Mouse (Mus musculus) limb, embryonic 12.5 days (tissue): ENCODE measurements around the gene Dnm1. TPM values are rescaled to one million over a fixed set of nuclear protein-coding genes. Genes with fewer than 3 reads are reported as not detected.

Experiments used
- ATAC-seq: fragments of 200-750 bp; cut with Nextera tagmentation; 2 replicates; pipeline ENCODE4 v1.8.0; 2017; ENCODE audit warnings: low read depth, moderate TSS enrichment; ENCODE audit not compliant: insufficient number of reproducible peaks, insufficient read depth, low FRiP score, low TSS enrichment
- H3K27ac ChIP-seq: fragments of 300-500 bp; sonication (generic); 2 replicates; pipeline ENCODE4 v1.5.1; 2016; ENCODE audit warnings: mild to moderate bottlenecking, moderate library complexity
- H3K27me3 ChIP-seq: fragments of 300-500 bp; sonication (generic); 2 replicates; pipeline ENCODE4 v1.6.1; 2016; ENCODE audit warnings: mild to moderate bottlenecking, moderate library complexity
- H3K36me3 ChIP-seq: fragments of 300-500 bp; sonication (generic); 2 replicates; pipeline ENCODE4 v1.6.1; 2016; ENCODE audit warnings: mild to moderate bottlenecking, moderate library complexity
- H3K4me1 ChIP-seq: fragments of 300-500 bp; sonication (generic); replicated peaks from 2 replicates; pipeline ENCODE4 v1.6.1; 2016
- H3K4me2 ChIP-seq: fragments of 300-500 bp; sonication (generic); 2 replicates; pipeline ENCODE4 v1.6.1; 2016; ENCODE audit warnings: mild to moderate bottlenecking, moderate library complexity
- H3K4me3 ChIP-seq: fragments of 300-500 bp; sonication (generic); replicated peaks from 2 replicates; pipeline ENCODE4 v1.5.1; 2016; ENCODE audit warnings: mild to moderate bottlenecking
- H3K9ac ChIP-seq: fragments of 300-500 bp; sonication (generic); replicated peaks from 2 replicates; pipeline ENCODE4 v1.6.1; 2016; ENCODE audit warnings: mild to moderate bottlenecking, moderate library complexity
- H3K9me3 ChIP-seq: fragments of 300-500 bp; sonication (generic); 2 replicates; pipeline ENCODE4 v1.6.1; 2016; ENCODE audit warnings: mild to moderate bottlenecking, moderate library complexity
- WGBS: fragments of 180-500 bp; shearing (Covaris S2); methylation state at CpG from one replicate; pipeline ENCODE4 v1.1.7; 2016; 5-methylcytosine and 5-hydroxymethylcytosine counted together
- polyA plus RNA-seq: library from polyadenylated mRNA; unstranded; fragments of >200 nt; fragmentation: Nextera tagmentation; extraction: Ambion mirVana; gene quantifications from 2 replicates; pipeline ENCODE4 v1.2.1, GENCODE M21; 2016

The Dnm1 gene
- polyA plus RNA-seq = 38.8 and 46.8 TPM in 2 replicates

GRCm38 (mm10) chr2:32353007-32353542 is at the start of gene Dnm1:
Gene Dnm1, minus strand, starts transcription at chr2:32353338.
- Histone ChIP-seq H3K9me3 (no peaks in the 10 kb centered on the region), H3K4me3 (peak within 1 kb of the TSS; percentile 80), H3K9ac (peak within 1 kb of the TSS; percentile 87), H3K36me3 (peaks cover 27% of the 10 kb centered on the region), H3K27me3 (no peaks in the 10 kb centered on the region), H3K27ac (peak within 1 kb of the TSS; percentile 94), H3K4me2 (peak within 1 kb of the TSS; percentile 70), H3K4me1 (peaks cover 38% of the 10 kb centered on the region)
- under 1% methylated on average over 63 of the region's 63 CpGs for WGBS
- ATAC-seq = 0 out of 2 replicates have a peak, but pooled peaks have one; percentile 48

GRCm38 (mm10) chr2:32396695-32397094 is 43.6 kb upstream of the Dnm1 start:
- H3K27ac ChIP-seq = peak overlapping the region; percentile 90; the same call in 1 of the 2 replicates
- H3K36me3 ChIP-seq = peaks cover 32% of the 10 kb centered on the region
- WGBS = under 1% methylated on average over 15 of the region's 15 CpGs
- no peaks in the 10 kb centered on the region for H3K27me3 ChIP-seq
- H3K4me3 ChIP-seq = peak overlapping the region; percentile 98
- H3K4me1 ChIP-seq = peaks cover 18% of the 10 kb centered on the region
- H3K9ac ChIP-seq = peak overlapping the region; percentile 71
- ATAC-seq = no peak
- H3K4me2 ChIP-seq = peak overlapping the region; percentile 93
- no peaks in the 10 kb centered on the region for H3K9me3 ChIP-seq

GRCm38 (mm10) chr2:32395946-32396621 is 42.9 kb upstream of the Dnm1 start:
- Histone ChIP-seq H3K27ac (peak overlapping the region; percentile 90), H3K9me3 (no peaks in the 10 kb centered on the region), H3K9ac (peak overlapping the region; percentile 71), H3K36me3 (peaks cover 26% of the 10 kb centered on the region), H3K27me3 (no peaks in the 10 kb centered on the region), H3K4me3 (peak overlapping the region; percentile 98), H3K4me1 (peaks cover 20% of the 10 kb centered on the region), H3K4me2 (peak overlapping the region; percentile 93)
- ATAC-seq = peak; percentile 93
- WGBS = under 1% methylated on average over 59 of the region's 59 CpGs

- H3K27me3 ChIP-seq = no peaks in the 10 kb centered on the region
- ATAC-seq = peak; percentile 89
Measured at GRCm38 (mm10) chr2:32395484-32395945, 42.4 kb upstream of the Dnm1 start, which contains the start of gene Ptges2. Gene Ptges2, plus strand, starts transcription at chr2:32395896.

GRCm38 (mm10) chr2:32394973-32395372 is 41.8 kb upstream of the Dnm1 start:
- peaks cover 15% of the 10 kb centered on the region; the same call in 1 of the 2 replicates for H3K36me3 ChIP-seq
- no peaks in the 10 kb centered on the region for H3K27me3 ChIP-seq
- ATAC-seq = no peak
- H3K9ac ChIP-seq = peak overlapping the region; percentile 71
- H3K9me3 ChIP-seq = no peaks in the 10 kb centered on the region
- peak overlapping the region; percentile 98 for H3K4me3 ChIP-seq
- H3K4me1 ChIP-seq = peaks cover 25% of the 10 kb centered on the region
- WGBS = 6% methylated on average over 8 of the region's 8 CpGs
- H3K4me2 ChIP-seq = peak overlapping the region; percentile 93
- H3K27ac ChIP-seq = peak overlapping the region; percentile 90

More at GRCm38 (mm10) chr2:32395484-32395945, 42.4 kb upstream of the Dnm1 start, which contains the start of gene Ptges2:
- Histone ChIP-seq H3K4me3 (peak within 1 kb of the TSS; percentile 98), H3K27ac (peak within 1 kb of the TSS; percentile 90), H3K4me2 (peak within 1 kb of the TSS; percentile 93), H3K4me1 (peaks cover 25% of the 10 kb centered on the region), H3K9ac (peak within 1 kb of the TSS; percentile 71), H3K9me3 (no peaks in the 10 kb centered on the region), H3K36me3 (peaks cover 20% of the 10 kb centered on the region)
- WGBS = 0% methylated on average over 31 of the region's 31 CpGs

- no peak overlapping the region for H3K4me3 ChIP-seq
- H3K9me3 ChIP-seq = no peaks in the 10 kb centered on the region
- ATAC-seq = no peak
- no peaks in the 10 kb centered on the region for H3K36me3 ChIP-seq
- H3K27me3 ChIP-seq = no peaks in the 10 kb centered on the region
- 91% methylated on average over 5 of the region's 5 CpGs for WGBS
- peaks cover 30% of the 10 kb centered on the region for H3K4me1 ChIP-seq
- H3K4me2 ChIP-seq = no peak overlapping the region
- H3K27ac ChIP-seq = no peak overlapping the region
- H3K9ac ChIP-seq = no peak overlapping the region
Measured at GRCm38 (mm10) chr2:32392063-32392462, 38.9 kb upstream of the Dnm1 start.

- Histone ChIP-seq H3K27me3 (no peaks in the 10 kb centered on the region), H3K9me3 (no peaks in the 10 kb centered on the region), H3K27ac (no peak overlapping the region), H3K4me2 (no peak overlapping the region), H3K36me3 (no peaks in the 10 kb centered on the region), H3K4me3 (no peak overlapping the region), H3K9ac (no peak overlapping the region), H3K4me1 (peaks cover 26% of the 10 kb centered on the region)
- WGBS = 67% methylated on average over 8 of the region's 8 CpGs
- no peak for ATAC-seq
Measured at GRCm38 (mm10) chr2:32390871-32391270, 37.7 kb upstream of the Dnm1 start.

- Histone ChIP-seq H3K4me2 (no peak overlapping the region), H3K27me3 (no peaks in the 10 kb centered on the region; the same call in 1 of the 2 replicates), H3K9me3 (no peaks in the 10 kb centered on the region), H3K9ac (no peak overlapping the region), H3K4me1 (peaks cover 21% of the 10 kb centered on the region), H3K27ac (no peak overlapping the region), H3K36me3 (no peaks in the 10 kb centered on the region), H3K4me3 (no peak overlapping the region)
- no peak for ATAC-seq
- WGBS = 79% methylated on average over 2 of the region's 2 CpGs
Measured at GRCm38 (mm10) chr2:32389157-32389556, 36.0 kb upstream of the Dnm1 start.

GRCm38 (mm10) chr2:32387706-32388490 is 34.8 kb upstream of the Dnm1 start, which contains the start of gene Lcn2:
Gene Lcn2, minus strand, starts transcription at chr2:32388252.
- H3K9ac ChIP-seq = no peak within 1 kb of the TSS
- H3K9me3 ChIP-seq = no peaks in the 10 kb centered on the region
- peaks cover 8% of the 10 kb centered on the region; the same call in 1 of the 2 replicates for H3K27me3 ChIP-seq
- no peak within 1 kb of the TSS for H3K4me3 ChIP-seq
- no peak for ATAC-seq
- 61% methylated on average over 5 of the region's 5 CpGs for WGBS
- H3K36me3 ChIP-seq = no peaks in the 10 kb centered on the region
- H3K4me1 ChIP-seq = peaks cover 21% of the 10 kb centered on the region
- no peak within 1 kb of the TSS for H3K4me2 ChIP-seq
- no peak within 1 kb of the TSS for H3K27ac ChIP-seq

GRCm38 (mm10) chr2:32382689-32383088 is 29.6 kb upstream of the Dnm1 start:
- peaks cover 20% of the 10 kb centered on the region for H3K27me3 ChIP-seq
- H3K27ac ChIP-seq = no peak overlapping the region
- no peaks in the 10 kb centered on the region for H3K9me3 ChIP-seq
- H3K4me3 ChIP-seq = peak overlapping the region; percentile 69; the same call in 1 of the 2 replicates
- H3K4me2 ChIP-seq = 0 out of 2 replicates have a peak overlapping the region, but pooled peaks have one; percentile 98
- peaks cover 24% of the 10 kb centered on the region for H3K36me3 ChIP-seq
- 78% methylated on average over 2 of the region's 2 CpGs for WGBS
- H3K4me1 ChIP-seq = peaks cover 8% of the 10 kb centered on the region
- no peak overlapping the region for H3K9ac ChIP-seq
- ATAC-seq = no peak
